Mouse (Mus musculus) heart, embryonic 13.5 days (tissue): ENCODE results near the gene Myzap. TPM values are rescaled to one million over a fixed set of nuclear protein-coding genes. Genes with fewer than 3 reads are reported as not detected.
"Not testable (repeated sequence)": the region's sequence is repeated elsewhere in the genome, so short reads cannot be mapped to it uniquely, and the experiment has no call there.

Source experiments
- ATAC-seq: fragments of 200-750 bp; cut with Nextera tagmentation; 2 replicates; pipeline ENCODE4 v1.8.0; 2017; ENCODE audit warnings: moderate TSS enrichment; ENCODE audit not compliant: insufficient number of reproducible peaks, low FRiP score, low TSS enrichment; ENCODE audit errors: extremely low read depth
- H3K27ac ChIP-seq: fragments of 300-500 bp; sonication (generic); replicated peaks from 2 replicates; pipeline ENCODE4 v1.5.1; 2015; ENCODE audit warnings: moderate library complexity, mild to moderate bottlenecking, inconsistent platforms
- H3K27me3 ChIP-seq: fragments of 300-500 bp; sonication (generic); replicated peaks from 2 replicates; pipeline ENCODE4 v1.6.1; 2015; ENCODE audit warnings: mild to moderate bottlenecking, inconsistent platforms
- H3K36me3 ChIP-seq: fragments of 300-500 bp; sonication (generic); 2 replicates; pipeline ENCODE4 v1.6.1; 2015; ENCODE audit warnings: mild to moderate bottlenecking, inconsistent platforms
- H3K4me1 ChIP-seq: fragments of 300-500 bp; sonication (generic); 2 replicates; pipeline ENCODE4 v1.6.1; 2015; ENCODE audit warnings: inconsistent platforms
- H3K4me2 ChIP-seq: fragments of 300-500 bp; sonication (generic); 2 replicates; pipeline ENCODE4 v1.6.1; 2015; ENCODE audit warnings: inconsistent platforms, mild to moderate bottlenecking, moderate library complexity
- H3K4me3 ChIP-seq: fragments of 300-500 bp; sonication (generic); 2 replicates; pipeline ENCODE4 v1.5.1; 2015; ENCODE audit warnings: moderate library complexity, mild to moderate bottlenecking, inconsistent platforms
- H3K9ac ChIP-seq: fragments of 300-500 bp; sonication (generic); 2 replicates; pipeline ENCODE4 v1.6.1; 2015; ENCODE audit warnings: inconsistent platforms, mild to moderate bottlenecking, moderate library complexity
- H3K9me3 ChIP-seq: fragments of 300-500 bp; sonication (generic); 2 replicates; pipeline ENCODE4 v1.6.1; 2016; ENCODE audit warnings: inconsistent platforms
- WGBS: fragments of 180-500 bp; shearing (Covaris S2); methylation state at CpG from one replicate; pipeline ENCODE4 v1.1.7; 2015; ENCODE audit warnings: mixed read lengths; 5-methylcytosine and 5-hydroxymethylcytosine counted together
- polyA plus RNA-seq: library from polyadenylated mRNA; unstranded; fragments of >200 nt; fragmentation: Nextera tagmentation; extraction: Ambion mirVana; gene quantifications from 2 replicates; pipeline ENCODE4 v1.2.1, GENCODE M21; 2015

Gene Myzap
- polyA plus RNA-seq, 1 experiment from 2014 or later, result 72.1 TPM

- H3K36me3 ChIP-seq, result peaks cover 13% of the 10 kb centered on the region
- peak overlapping the region; percentile 83 for H3K27ac ChIP-seq
- H3K9me3 ChIP-seq, result no peaks in the 10 kb centered on the region
- H3K27me3 ChIP-seq, result no peaks in the 10 kb centered on the region
- WGBS, result 36% methylated on average over 3 of the region's 3 CpGs
- H3K4me1 ChIP-seq, result peaks cover 37% of the 10 kb centered on the region
- ATAC-seq, result no peak
- no peak overlapping the region for H3K4me3 ChIP-seq
- H3K4me2 ChIP-seq, result no peak overlapping the region
- no peak overlapping the region for H3K9ac ChIP-seq
Observed at GRCm38 (mm10) chr9:71622593-71622992, 30.4 kb upstream of the Myzap start.

DNA sequence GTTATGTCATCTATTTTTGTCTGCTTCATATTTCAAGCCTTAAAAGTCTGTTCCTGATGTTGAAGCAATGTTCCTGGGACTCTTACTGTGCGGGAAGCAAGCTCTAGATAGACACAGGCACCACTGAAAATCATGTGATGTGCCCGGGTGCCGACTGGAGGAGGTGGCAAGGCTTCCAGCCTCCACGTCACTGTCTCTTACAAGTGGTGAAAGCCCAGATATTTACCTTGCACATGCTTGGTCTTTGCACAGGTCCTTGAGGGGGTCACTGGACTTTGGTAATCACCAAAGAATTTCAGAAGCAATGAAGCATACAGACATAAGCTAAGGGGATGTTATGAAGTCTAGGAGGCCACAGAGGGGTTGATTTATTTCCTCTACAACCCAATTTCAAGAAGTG is 29.8 kb upstream of the Myzap start:
- H3K4me2 ChIP-seq, result no peak overlapping the region
- H3K27ac ChIP-seq, result peak overlapping the region; percentile 83
- H3K27me3 ChIP-seq, result no peaks in the 10 kb centered on the region
- no peak for ATAC-seq
- no peaks in the 10 kb centered on the region for H3K9me3 ChIP-seq
- no peak overlapping the region for H3K9ac ChIP-seq
- H3K4me1 ChIP-seq, result peaks cover 37% of the 10 kb centered on the region
- no peak overlapping the region for H3K4me3 ChIP-seq
- 40% methylated on average over 4 of the region's 4 CpGs for WGBS
- H3K36me3 ChIP-seq, result peaks cover 7% of the 10 kb centered on the region; the same call in 1 of the 2 replicates

- not testable (repeated sequence) for H3K4me3 ChIP-seq, H3K36me3 ChIP-seq, H3K27ac ChIP-seq, H3K9ac ChIP-seq, H3K9me3 ChIP-seq, H3K27me3 ChIP-seq, H3K4me2 ChIP-seq, ATAC-seq
- H3K4me1 ChIP-seq, result peaks cover 31% of the 10 kb centered on the region
- 86% methylated on average over 5 of the region's 5 CpGs for WGBS
Observed at GRCm38 (mm10) chr9:71620116-71620515, 28.0 kb upstream of the Myzap start.

DNA sequence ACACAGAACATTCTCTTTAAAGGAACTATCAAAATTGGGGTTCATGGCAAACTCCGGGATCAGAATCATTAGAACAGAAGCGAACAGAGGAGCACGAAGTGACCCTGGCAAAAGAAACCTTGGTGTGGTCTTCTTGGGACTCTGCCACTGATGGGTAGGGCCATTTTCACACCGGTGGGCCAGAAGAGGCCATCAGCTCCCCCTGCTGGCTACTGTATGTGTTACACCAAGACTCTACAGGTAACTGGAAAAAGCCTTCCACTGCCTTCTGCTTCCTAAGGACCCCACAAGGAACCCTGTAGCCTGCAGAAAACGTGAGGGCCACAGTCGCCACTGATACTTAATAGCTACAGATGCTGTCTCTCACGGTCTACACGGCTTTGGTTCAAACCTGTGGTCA is 25.2 kb upstream of the Myzap start:
- no peak overlapping the region for H3K27ac ChIP-seq
- H3K27me3 ChIP-seq, result no peaks in the 10 kb centered on the region
- WGBS, result 40% methylated on average over 8 of the region's 8 CpGs
- ATAC-seq, result no peak
- H3K4me1 ChIP-seq, result peaks cover 18% of the 10 kb centered on the region
- no peak overlapping the region for H3K9ac ChIP-seq
- H3K9me3 ChIP-seq, result no peaks in the 10 kb centered on the region
- H3K4me2 ChIP-seq, result no peak overlapping the region
- H3K36me3 ChIP-seq, result no peaks in the 10 kb centered on the region
- no peak overlapping the region for H3K4me3 ChIP-seq

DNA sequence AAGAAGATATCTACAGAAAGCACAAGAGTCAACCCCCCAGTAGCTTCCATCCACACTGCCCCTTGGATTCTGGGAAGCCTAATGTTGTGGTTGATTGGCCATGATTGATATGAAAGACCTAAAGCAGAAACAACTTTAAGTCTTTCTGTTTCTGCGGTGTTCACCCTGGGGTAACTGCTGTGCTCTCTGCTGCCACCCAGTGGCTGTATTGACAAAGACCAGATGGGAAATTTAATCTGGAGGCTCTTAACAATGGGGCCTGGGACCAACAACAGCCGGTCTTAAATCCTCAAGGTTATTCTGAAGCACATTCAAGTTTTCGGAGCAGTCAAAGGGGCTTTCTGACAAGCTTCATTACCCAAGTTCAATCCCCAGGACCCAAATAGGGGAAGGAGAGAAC is 24.0 kb upstream of the Myzap start:
- no peaks in the 10 kb centered on the region for H3K36me3 ChIP-seq
- no peak overlapping the region for H3K9ac ChIP-seq
- H3K4me2 ChIP-seq, result no peak overlapping the region
- ATAC-seq, result no peak
- no peak overlapping the region for H3K27ac ChIP-seq
- 10% methylated on average over 3 of the region's 3 CpGs for WGBS
- H3K4me1 ChIP-seq, result peaks cover 21% of the 10 kb centered on the region
- no peaks in the 10 kb centered on the region for H3K27me3 ChIP-seq
- no peaks in the 10 kb centered on the region for H3K9me3 ChIP-seq
- no peak overlapping the region for H3K4me3 ChIP-seq

GRCm38 (mm10) chr9:71614643-71615042 is 22.5 kb upstream of the Myzap start:
- no peak overlapping the region for H3K4me2 ChIP-seq
- WGBS, result 20% methylated on average over 2 of the region's 2 CpGs

DNA sequence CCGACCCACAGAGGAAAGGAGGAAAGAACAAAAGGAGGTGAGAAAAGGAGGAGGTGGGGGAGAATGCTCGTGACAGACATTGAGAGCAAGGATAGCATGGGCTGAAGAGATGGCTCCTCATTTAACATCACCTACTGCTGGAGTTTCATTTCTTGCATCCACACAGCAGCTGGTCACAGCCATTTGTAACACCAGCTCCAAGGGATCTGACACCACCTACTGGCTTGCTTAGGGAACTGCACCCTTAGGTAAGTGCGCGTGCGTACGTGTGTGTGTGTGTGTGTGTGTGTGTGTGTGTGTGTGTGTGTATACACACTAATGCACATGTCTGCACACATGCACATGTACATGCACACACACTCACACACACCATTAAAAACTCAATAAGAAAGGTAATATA is 20.8 kb upstream of the Myzap start:
- Histone ChIP-seq H3K36me3 (no peaks in the 10 kb centered on the region), H3K4me2 (no peak overlapping the region), H3K27me3 (no peaks in the 10 kb centered on the region), H3K4me3 (no peak overlapping the region), H3K9me3 (no peaks in the 10 kb centered on the region), H3K4me1 (peaks cover 42% of the 10 kb centered on the region), H3K27ac (no peak overlapping the region), H3K9ac (no peak overlapping the region)
- 69% methylated on average over 6 of the region's 6 CpGs for WGBS
- ATAC-seq, result no peak

More at GRCm38 (mm10) chr9:71614643-71615042, 22.5 kb upstream of the Myzap start:
- no peaks in the 10 kb centered on the region for H3K27me3 ChIP-seq
- H3K9me3 ChIP-seq, result no peaks in the 10 kb centered on the region
- no peaks in the 10 kb centered on the region for H3K36me3 ChIP-seq
- no peak overlapping the region for H3K27ac ChIP-seq
- no peak for ATAC-seq
- H3K4me1 ChIP-seq, result peaks cover 25% of the 10 kb centered on the region
- no peak overlapping the region for H3K9ac ChIP-seq
- H3K4me3 ChIP-seq, result no peak overlapping the region

DNA sequence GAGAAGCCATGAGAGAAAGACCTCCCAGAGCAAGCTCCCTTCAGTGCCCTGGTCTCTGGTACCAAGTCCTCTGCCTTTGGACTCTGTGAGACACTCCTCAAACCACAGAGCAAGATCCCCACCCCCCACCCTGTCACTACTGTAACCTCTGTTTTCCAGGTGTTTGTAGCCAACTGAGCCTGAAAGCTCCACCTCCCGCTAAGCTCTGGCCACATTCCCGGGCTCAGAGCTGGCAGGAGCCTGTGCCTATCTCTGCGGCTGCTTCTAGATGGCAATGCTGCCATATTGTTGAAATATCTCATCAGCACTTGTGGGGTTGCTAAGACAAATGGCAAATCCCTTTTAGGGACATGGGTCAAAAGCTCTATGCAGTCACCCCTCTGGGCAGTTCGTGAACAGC is 19.7 kb upstream of the Myzap start:
- no peak for ATAC-seq
- no peak overlapping the region for H3K9ac ChIP-seq
- H3K4me1 ChIP-seq, result peaks cover 51% of the 10 kb centered on the region
- no peaks in the 10 kb centered on the region for H3K9me3 ChIP-seq
- WGBS, result 52% methylated on average over 4 of the region's 4 CpGs
- H3K4me3 ChIP-seq, result no peak overlapping the region
- no peak overlapping the region for H3K27ac ChIP-seq
- no peaks in the 10 kb centered on the region for H3K27me3 ChIP-seq
- no peak overlapping the region for H3K4me2 ChIP-seq
- no peaks in the 10 kb centered on the region for H3K36me3 ChIP-seq

DNA sequence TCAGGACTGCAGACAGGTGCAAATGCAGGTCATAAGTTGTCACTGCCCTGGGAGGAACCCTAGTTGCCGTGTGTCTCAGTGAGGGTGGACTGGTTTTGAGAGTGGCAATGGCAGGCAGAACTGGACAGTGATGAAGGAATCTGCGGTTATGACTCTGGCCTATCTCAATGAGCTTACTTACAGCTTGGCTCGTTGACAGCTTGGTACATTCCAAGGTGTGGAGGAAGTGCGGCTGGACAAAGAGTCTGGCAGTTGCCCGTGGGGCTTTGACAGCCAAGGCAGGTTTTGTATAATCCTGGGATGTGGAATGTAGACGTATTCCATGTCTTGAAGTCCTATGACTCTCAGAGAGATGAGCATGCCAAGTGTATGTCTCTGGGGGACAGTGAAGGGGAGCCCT is 16.9 kb upstream of the Myzap start:
- Histone ChIP-seq H3K9me3 (no peaks in the 10 kb centered on the region), H3K4me1 (peaks cover 78% of the 10 kb centered on the region), H3K9ac (no peak overlapping the region), H3K27ac (peak overlapping the region; percentile 59), H3K4me2 (no peak overlapping the region), H3K4me3 (no peak overlapping the region), H3K27me3 (no peaks in the 10 kb centered on the region), H3K36me3 (no peaks in the 10 kb centered on the region)
- ATAC-seq, result no peak
- WGBS, result 14% methylated on average over 6 of the region's 6 CpGs

DNA sequence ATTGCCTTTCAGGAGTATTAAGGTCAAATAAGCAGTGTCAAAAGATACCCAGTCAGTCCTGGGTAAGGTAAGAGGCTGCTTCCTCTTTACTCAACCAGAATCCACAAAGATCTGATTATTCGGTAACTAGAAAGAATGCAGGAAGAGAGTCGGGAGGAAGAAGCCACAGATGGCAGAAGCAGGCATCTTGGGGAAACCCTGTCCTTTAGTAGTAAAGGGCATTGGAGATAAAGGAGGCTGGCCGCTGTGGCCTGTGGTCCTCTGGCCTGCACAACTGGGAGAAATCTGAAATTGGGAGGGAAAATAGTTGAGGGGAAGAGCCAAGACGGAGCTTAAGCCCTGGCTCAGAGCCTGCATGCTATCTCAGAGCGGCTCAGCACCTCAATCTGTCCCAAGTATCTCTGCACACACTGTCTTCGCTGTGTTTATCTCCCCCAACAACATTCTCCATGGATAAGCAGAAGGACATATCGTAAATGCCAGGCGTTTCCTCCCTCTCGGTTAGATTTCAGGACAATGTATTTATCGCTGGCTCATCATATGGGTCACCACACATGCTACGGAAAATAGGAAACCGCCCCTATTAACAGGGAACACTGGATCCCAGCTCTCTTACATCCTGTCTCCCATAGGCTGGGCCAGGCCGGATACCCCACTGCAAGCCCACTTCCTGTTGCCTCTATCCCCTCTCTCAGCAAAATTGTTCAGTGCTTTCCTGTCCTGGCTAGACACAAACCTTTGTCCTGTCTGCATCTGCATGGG is 14.3 kb upstream of the Myzap start:
- Histone ChIP-seq H3K9ac (no peak overlapping the region), H3K27ac (peak overlapping the region; percentile 77), H3K4me2 (0 out of 2 replicates have a peak overlapping the region, but pooled peaks have one; percentile 11), H3K36me3 (no peaks in the 10 kb centered on the region), H3K27me3 (no peaks in the 10 kb centered on the region), H3K4me3 (no peak overlapping the region), H3K4me1 (peaks cover 65% of the 10 kb centered on the region), H3K9me3 (no peaks in the 10 kb centered on the region)
- peak; percentile 60; the same call in 1 of the 2 replicates for ATAC-seq
- 32% methylated on average over 13 of the region's 13 CpGs for WGBS

DNA sequence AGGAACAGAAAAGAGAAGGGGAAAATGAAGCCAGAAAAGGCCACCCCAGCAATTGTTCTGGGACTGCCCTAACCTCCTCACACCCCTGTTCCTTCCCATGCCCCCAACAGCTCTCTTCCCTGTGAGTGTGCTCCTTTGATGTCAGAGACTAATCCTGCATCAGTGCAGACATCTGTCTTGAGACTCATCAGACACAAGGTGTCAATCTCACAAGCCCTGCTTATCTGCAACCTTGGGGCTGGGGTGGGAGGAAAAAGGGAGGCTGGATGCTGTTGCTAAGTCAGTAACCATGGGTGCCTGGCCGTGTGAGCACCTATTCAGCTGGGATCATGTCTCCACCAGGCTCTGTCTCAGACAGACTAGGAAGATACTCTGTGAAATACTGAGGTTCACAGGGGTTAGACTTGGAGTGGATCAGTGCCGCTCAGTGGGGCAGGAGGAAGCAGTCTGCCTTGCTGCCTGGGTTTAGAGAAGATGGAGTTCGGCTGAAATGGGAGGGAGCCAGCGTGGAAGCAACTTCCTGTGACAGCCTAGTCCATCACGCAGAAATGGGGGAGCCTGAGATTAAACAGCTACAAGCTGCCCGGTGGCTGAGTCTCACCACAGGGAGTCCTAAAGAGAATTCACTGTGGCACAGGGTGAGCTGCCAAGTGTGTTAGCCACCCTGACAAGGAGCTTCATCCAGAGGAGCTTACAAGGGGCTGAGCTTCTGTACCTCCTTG is 12.9 kb upstream of the Myzap start:
- peaks cover 61% of the 10 kb centered on the region for H3K4me1 ChIP-seq

More for the DNA sequence above, 12.9 kb upstream of the Myzap start:
- peak overlapping the region; percentile 45; the same call in 1 of the 2 replicates for H3K27ac ChIP-seq
- no peaks in the 10 kb centered on the region for H3K36me3 ChIP-seq
- 31% methylated on average over 6 of the region's 6 CpGs for WGBS
- H3K4me3 ChIP-seq, result no peak overlapping the region
- H3K9ac ChIP-seq, result 0 out of 2 replicates have a peak overlapping the region, but pooled peaks have one; percentile 24
- no peaks in the 10 kb centered on the region for H3K27me3 ChIP-seq
- ATAC-seq, result no peak
- H3K9me3 ChIP-seq, result no peaks in the 10 kb centered on the region
- no peak overlapping the region for H3K4me2 ChIP-seq
